Mouse (Mus musculus) fibroblast of lung, adult 2 months (primary cell): ENCODE data around the gene Atp8b4.

Experiments used
- DNase-seq: peaks from one replicate; pipeline ENCODE4 v3.0.0-alpha.2; 2011; ENCODE audit warnings: low read depth

The Atp8b4 gene

GRCm38 (mm10) chr2:126361131-126361810, 139.2 kb downstream of the Atp8b4 start:
- DNase-seq, result no peak

- DNase-seq, result no peak
These were observed 139.8 kb downstream of the Atp8b4 start for GRCm38 (mm10) chr2:126360688-126361087.

- no peak for DNase-seq
These were observed 140.5 kb downstream of the Atp8b4 start for GRCm38 (mm10) chr2:126359965-126360364.

- no peak for DNase-seq
These were observed 141.2 kb downstream of the Atp8b4 start for GRCm38 (mm10) chr2:126359278-126359677.

- DNase-seq, result no peak
These were observed 141.7 kb downstream of the Atp8b4 start for GRCm38 (mm10) chr2:126358741-126359140.

- DNase-seq, result no peak
These were observed 145.2 kb downstream of the Atp8b4 start for GRCm38 (mm10) chr2:126355259-126355658.

GRCm38 (mm10) chr2:126351811-126352210, 148.7 kb downstream of the Atp8b4 start:
- peak; percentile 83 for DNase-seq

GRCm38 (mm10) chr2:126343026-126343593, 157.4 kb downstream of the Atp8b4 start:
- DNase-seq, result no peak

GRCm38 (mm10) chr2:126341521-126341920, 159.0 kb downstream of the Atp8b4 start:
- DNase-seq, result no peak

- no peak for DNase-seq
These were observed 160.3 kb downstream of the Atp8b4 start for GRCm38 (mm10) chr2:126340201-126340600.

- DNase-seq, result no peak
These were observed 161.0 kb downstream of the Atp8b4 start for GRCm38 (mm10) chr2:126339516-126339915.

- DNase-seq, result no peak
These were observed 163.3 kb downstream of the Atp8b4 start for GRCm38 (mm10) chr2:126337143-126337542.

GRCm38 (mm10) chr2:126331794-126332193, 168.7 kb downstream of the Atp8b4 start:
- no peak for DNase-seq

GRCm38 (mm10) chr2:126323206-126323605, 177.3 kb downstream of the Atp8b4 start:
- DNase-seq, result no peak

GRCm38 (mm10) chr2:126322631-126323031, 177.8 kb downstream of the Atp8b4 start:
- peak; percentile 71 for DNase-seq

GRCm38 (mm10) chr2:126318071-126318470, 182.4 kb downstream of the Atp8b4 start:
- DNase-seq, result peak; percentile 78

- no peak for DNase-seq
These were observed 183.5 kb downstream of the Atp8b4 start for GRCm38 (mm10) chr2:126316942-126317341.

GRCm38 (mm10) chr2:126316346-126316745, 184.1 kb downstream of the Atp8b4 start:
- DNase-seq, result no peak

- no peak for DNase-seq
These were observed 189.4 kb downstream of the Atp8b4 start for GRCm38 (mm10) chr2:126311056-126311455.

- DNase-seq, result peak; percentile 64
These were observed 190.5 kb downstream of the Atp8b4 start for GRCm38 (mm10) chr2:126309994-126310393.

- no peak for DNase-seq
These were observed 195.9 kb downstream of the Atp8b4 start for GRCm38 (mm10) chr2:126304621-126305020.

GRCm38 (mm10) chr2:126303226-126303625, 197.2 kb downstream of the Atp8b4 start:
- DNase-seq, result peak; percentile 94

- no peak for DNase-seq
These were observed 198.1 kb downstream of the Atp8b4 start for GRCm38 (mm10) chr2:126302381-126302780.

GRCm38 (mm10) chr2:126290702-126291101, 209.8 kb downstream of the Atp8b4 start:
- DNase-seq, result peak; percentile 30
